Mouse (Mus musculus): ENCODE data around the gene Tiparp. TPM values are rescaled to one million over a fixed set of nuclear protein-coding genes. Genes with fewer than 3 reads are reported as not detected.

Gene Tiparp
- polyA plus RNA-seq (2014; fragmentation: Illumina TruSeq; extraction: RNeasy Lipid Tissue Mini Kit (QIAGEN cat#74804); ENCODE audit: insufficient read depth, low read depth, low replicate concordance) = 10.2 TPM

GRCm38 (mm10) chr3:65527691-65528601, at the start of gene Tiparp:
Gene Tiparp (plus strand): TSS chr3:65528410.

Other genes starting within 250 kb of the Tiparp start
- 118 TPM for gene Ssr3, start 135.8 kb upstream of the Tiparp start, polyA plus RNA-seq (2014; fragmentation: Illumina TruSeq; extraction: RNeasy Lipid Tissue Mini Kit (QIAGEN cat#74804); ENCODE audit: insufficient read depth, low read depth, low replicate concordance)
- gene Lekr1, start 137.8 kb downstream of the Tiparp start, polyA plus RNA-seq (2014; fragmentation: Illumina TruSeq; extraction: RNeasy Lipid Tissue Mini Kit (QIAGEN cat#74804); ENCODE audit: insufficient read depth, low read depth, low replicate concordance) = 3.1 TPM

Measured in lung, adult 10 weeks (tissue).